Mouse (Mus musculus) CH12.LX (cell line): ENCODE measurements around the gene Cntn4.

Experiments used
- CTCF ChIP-seq, 2 experiments: IDR thresholded peaks in 1 of 2; conservative IDR thresholded peaks in 1 of 2; 2 replicates each; pipeline ENCODE4 v1.5.1; 2011 to 2012; ENCODE audit warnings: low read depth in 2 of 2, low read length in 2 of 2, improper control_type of control experiment in 1 of 2, inconsistent platforms in 1 of 2, mild to moderate bottlenecking in 1 of 2, moderate library complexity in 1 of 2
- JUN ChIP-seq: IDR thresholded peaks from 2 replicates; pipeline ENCODE4 v1.6.1; 2011; ENCODE audit warnings: low read depth, mild to moderate bottlenecking, low read length, improper control_type of control experiment, moderate library complexity; ENCODE audit not compliant: insufficient read depth
- JUND ChIP-seq: conservative IDR thresholded peaks from 2 replicates; pipeline ENCODE4 v1.6.1; 2011; ENCODE audit warnings: low read depth, low read length, improper control_type of control experiment
- MAZ ChIP-seq: IDR thresholded peaks from 2 replicates; pipeline ENCODE4 v1.6.1; 2012; ENCODE audit warnings: low read depth, mild to moderate bottlenecking, inconsistent platforms, low read length, improper control_type of control experiment, moderate library complexity
- NELFE ChIP-seq: IDR thresholded peaks from 2 replicates; pipeline ENCODE4 v1.6.1; 2011; ENCODE audit warnings: low read depth, low read length, improper control_type of control experiment
- POLR2AphosphoS2 ChIP-seq: IDR thresholded peaks from 2 replicates; pipeline ENCODE4 v1.6.1; 2011; ENCODE audit warnings: low read depth, low read length, improper control_type of control experiment

DNA sequence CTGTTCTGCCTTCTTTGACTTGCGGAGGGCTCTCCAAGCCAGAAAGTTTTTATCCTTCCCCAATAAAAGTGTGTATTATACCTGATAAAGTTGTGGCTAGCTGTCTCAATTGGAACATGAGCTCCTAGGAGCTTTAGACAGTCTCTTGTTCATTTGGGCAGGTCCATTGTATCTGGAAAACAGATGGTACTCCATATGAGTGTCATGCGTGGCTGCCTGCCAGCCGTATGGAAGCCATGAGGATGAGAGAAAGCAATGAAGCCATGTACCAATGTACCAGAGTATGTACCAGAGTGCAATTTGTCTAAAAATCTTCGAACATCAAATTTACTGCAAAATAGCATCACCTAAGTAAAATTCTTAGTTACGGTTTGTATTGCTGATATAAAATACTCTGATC, 500.1 kb downstream of the Cntn4 start:
- TF ChIP-seq CTCF (conservative IDR thresholded peaks at IDR 0.05 in 1 of 2, IDR thresholded peaks at IDR 0.05 in 1 of 2; ENCODE audit: low read depth in 2 of 2, low read length in 2 of 2) (no peak), POLR2AphosphoS2 (no peak), MAZ (no peak), JUND (no peak), NELFE (no peak), JUN (no peak)
